Mouse (Mus musculus) retina, postnatal 7 days (tissue): ENCODE results near the gene Gm11541.

Source experiments
- DNase-seq: peaks from one replicate; pipeline ENCODE4 v3.0.0-alpha.2; 2012; ENCODE audit warnings: low read depth, low spot score

Gm11541 gene

DNA sequence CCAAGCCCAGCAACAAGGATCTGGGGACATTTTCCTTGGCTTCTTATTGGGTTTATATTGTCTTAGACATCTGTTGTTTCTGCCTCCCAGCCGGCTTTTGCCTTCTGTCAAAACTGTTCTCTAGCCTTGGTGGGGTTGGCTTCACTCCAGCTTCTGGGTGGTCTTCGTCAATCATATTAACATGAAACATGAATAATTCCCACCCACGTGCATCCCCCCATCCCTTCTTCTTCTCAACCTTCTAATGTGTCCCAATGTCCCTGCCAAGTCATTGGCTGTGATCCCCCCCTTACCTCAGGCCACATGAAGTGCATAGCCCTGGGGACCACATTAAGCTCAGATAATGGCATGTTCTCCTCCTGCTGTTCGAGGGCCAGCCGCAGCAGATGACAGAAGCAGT is at the start of gene Gm11541:
TSS of gene Gm11541 (minus strand) at position 28 of the 400 bp plus-strand sequence.
- DNase-seq, result no peak

DNA sequence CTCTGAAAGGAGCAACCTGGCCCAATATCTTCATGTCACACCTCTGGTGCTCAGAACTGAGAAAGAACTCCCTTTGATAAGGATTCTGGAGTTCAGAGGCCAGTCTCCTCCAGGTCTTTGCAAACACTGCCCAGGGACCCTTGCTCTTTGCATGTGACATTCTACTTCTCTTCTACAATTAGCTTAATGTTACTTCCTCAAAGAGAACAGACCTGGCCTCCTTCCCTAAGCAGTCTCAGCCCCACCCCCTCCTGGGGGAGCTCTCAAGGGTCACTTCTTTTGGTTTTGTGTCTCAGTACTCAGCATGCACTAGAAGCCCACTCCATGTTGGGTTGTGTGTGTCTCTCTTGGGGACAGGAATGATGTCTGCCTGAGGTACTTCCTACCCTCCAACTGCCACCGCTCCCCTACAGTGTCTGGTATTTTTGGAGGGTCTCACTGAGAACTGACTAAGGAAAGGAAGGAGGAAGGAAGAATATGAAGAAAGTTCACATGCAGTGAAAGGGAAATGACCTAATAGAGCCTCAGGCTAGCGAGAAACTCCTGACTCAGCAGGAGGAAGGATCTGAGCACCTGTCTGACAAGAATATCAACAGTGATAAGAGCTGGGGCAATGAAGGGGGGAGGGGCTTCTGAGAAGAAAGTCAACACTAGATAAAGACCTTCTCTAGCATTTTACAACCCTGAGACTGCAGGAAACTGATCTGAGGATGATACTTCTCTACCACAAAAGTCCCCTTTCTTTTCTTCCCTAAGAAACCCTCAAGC is 48.8 kb upstream of the Gm11541 start:
- no peak for DNase-seq

DNA sequence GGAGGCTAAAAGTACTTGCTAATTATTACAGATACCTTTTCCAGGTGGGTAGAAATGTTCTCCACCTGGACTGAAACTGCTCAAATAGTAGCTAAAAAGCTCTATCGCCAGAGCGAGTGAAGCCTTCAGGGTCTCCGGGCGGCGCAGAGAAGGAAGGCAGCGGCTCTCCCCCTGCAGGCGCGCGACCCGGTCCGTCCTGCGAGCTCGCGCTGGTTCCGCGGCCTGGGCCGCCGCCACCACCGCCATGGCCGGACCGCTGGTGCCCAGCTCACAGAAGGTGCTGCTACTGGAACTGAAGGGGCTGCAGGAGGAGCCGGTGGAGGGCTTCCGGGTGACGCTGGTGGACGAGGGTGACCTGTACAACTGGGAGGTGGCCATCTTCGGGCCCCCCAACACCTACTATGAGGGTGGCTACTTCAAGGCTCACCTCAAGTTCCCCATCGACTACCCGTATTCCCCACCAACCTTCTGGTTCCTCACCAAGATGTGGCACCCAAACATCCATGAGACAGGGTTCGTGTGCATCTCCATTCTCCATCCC is 37.5 kb upstream of the Gm11541 start, which contains the start of gene Cdc34b:
TSS of gene Cdc34b (plus strand) at position 51 of the 541 bp plus-strand sequence.
- no peak for DNase-seq

DNA sequence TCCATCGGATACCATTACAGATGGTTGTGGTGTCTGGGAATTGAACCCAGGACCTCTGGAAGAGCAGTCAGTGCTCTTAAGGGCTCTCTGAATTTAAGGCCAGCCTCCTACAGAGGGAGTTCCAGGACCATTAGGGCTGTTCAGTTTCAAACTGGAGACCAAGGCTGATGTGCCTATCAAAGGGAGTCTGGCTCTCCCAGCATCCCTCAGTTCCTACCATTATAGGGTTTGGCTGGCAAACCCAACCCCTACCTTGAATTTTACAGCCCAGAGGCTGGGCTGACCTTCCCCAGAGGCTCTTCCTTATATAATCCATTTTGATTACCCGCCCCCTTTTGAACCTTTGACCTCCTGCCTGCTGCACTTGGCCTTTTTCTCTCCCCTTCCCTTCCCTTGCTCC is 31.4 kb upstream of the Gm11541 start:
- no peak for DNase-seq

DNA sequence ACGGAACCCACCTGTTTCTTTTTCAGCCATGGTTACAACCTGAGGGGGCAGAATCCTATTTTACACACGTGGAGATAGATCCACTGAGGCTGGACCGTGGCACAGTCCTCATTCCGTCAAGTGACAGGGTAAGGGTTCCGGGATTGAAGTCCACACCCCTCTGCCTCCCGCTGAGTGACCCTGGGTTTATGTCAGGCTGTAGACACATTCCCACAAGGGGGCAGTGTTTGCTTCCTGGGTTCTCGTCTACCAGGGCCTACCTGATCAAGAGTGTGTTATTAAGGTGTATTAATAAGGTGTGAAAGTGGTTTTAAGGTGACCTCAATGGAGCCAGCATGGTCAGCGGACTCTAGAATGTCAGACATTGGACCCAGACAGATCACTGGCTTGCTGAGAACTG is 28.5 kb upstream of the Gm11541 start:
- no peak for DNase-seq

- no peak for DNase-seq
Observed at GRCm38 (mm10) chr11:94731229-94731628, 26.9 kb upstream of the Gm11541 start.

- peak; percentile 74 for DNase-seq
Observed at GRCm38 (mm10) chr11:94730261-94730660, 26.0 kb upstream of the Gm11541 start.

DNA sequence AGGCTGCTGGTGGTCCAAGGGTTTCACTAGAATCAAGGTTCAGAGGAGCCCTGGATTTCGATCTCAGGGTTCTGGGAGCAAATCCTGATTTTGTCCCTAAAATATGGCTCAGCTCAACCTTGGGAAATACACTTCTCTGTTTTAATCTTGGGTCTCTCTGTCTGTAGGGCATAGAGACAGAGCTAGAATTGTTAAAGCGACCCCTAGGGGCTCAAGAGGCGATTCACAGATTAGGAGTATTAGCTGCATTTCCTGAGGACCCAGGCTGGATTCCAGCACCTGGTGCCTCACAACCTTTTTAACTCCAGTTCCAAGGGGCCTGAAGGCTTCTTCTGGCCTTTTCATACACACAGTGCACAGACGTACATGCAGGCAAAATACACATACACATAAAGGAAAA is 25.3 kb upstream of the Gm11541 start:
- DNase-seq, result no peak

DNA sequence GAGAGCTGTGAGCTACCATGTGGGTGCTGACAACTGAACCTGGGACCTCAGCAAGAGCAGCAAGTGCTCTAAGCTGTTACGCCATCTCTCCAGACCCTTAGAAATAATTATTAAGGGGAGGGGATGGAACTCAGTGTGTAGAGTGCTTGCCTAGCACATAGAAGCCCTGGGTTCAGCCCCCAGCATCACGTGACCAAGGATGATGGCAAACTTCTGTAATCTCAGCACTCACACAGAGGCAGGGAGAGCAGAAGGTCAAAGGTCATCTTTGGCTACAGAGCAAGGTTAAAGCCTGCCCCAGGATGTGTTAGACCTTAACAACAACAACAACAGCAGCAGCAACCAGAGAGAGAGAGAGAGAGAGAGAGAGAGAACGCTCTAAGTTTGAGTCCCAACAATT is 24.2 kb upstream of the Gm11541 start:
- DNase-seq, result no peak

DNA sequence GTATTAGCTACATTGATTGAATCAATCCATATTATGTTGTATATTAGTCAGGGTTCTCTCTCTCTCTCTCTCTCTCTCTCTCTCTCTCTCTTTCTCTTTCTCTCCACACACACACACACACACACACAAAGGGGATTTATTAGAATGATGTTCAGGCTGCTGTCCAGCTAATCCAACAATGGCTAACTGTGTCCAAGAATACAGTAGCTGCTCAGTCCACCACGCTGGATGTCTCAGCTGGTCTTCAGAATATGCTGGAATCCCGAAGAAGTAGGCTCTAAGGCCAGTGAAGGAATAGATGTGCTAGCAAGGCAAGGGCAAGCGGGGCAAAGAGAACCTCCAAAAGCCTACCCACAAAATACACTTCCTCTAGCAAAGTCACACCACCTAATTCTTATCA is 23.0 kb upstream of the Gm11541 start:
- no peak for DNase-seq

GRCm38 (mm10) chr11:94719216-94719615 is 14.9 kb upstream of the Gm11541 start:
- no peak for DNase-seq

- DNase-seq, result no peak
Observed at GRCm38 (mm10) chr11:94718113-94718909, 14.0 kb upstream of the Gm11541 start.

GRCm38 (mm10) chr11:94717239-94717638 is 12.9 kb upstream of the Gm11541 start:
- DNase-seq, result no peak

DNA sequence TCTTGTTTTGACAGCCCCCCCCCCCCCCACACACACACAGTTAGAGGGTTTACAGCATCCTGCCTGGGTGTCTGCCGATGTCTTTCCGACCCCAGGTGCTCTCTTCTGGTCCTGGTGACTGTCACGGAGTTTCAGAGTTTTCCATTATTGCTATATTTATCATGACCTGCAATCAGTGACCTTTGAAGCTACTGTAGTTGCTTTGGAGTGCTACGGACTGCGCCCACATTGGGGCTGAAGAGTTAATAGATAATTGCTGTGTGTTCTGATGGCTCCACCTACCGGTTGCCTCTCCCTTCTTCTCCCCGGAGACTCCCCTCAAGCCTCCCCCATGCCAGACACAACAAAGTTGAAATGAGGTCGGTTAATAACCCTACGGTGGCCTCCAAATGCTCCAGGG is 12.5 kb upstream of the Gm11541 start:
- peak; percentile 68 for DNase-seq

GRCm38 (mm10) chr11:94715622-94716021 is 11.3 kb upstream of the Gm11541 start:
- DNase-seq, result no peak

- DNase-seq, result no peak
Observed at GRCm38 (mm10) chr11:94713246-94713860, 9.1 kb upstream of the Gm11541 start.

DNA sequence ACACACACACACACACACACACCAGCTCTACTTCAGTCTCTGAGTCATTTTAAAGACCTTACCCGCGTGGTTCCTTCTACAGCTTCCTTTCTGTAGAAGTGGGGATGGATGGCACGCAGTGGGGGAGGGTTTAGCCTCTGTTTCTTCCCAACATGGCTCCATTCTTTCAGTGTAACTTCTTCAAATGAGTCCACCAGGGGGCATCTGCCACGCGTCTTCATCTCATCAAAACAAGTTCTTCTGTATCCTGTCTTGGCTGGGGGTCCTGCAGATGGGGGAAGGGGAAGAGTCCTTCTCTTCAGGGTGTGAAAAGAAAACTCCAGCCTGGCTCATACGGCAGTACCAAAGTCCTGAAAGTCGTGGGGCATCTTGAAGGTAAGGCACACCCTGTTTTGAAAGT is 279 bp downstream of the Gm11541 start:
- no peak for DNase-seq

GRCm38 (mm10) chr11:94702216-94702610 is 2.1 kb downstream of the Gm11541 start:
- no peak for DNase-seq

GRCm38 (mm10) chr11:94701401-94702215 is 2.7 kb downstream of the Gm11541 start:
- no peak for DNase-seq

DNA sequence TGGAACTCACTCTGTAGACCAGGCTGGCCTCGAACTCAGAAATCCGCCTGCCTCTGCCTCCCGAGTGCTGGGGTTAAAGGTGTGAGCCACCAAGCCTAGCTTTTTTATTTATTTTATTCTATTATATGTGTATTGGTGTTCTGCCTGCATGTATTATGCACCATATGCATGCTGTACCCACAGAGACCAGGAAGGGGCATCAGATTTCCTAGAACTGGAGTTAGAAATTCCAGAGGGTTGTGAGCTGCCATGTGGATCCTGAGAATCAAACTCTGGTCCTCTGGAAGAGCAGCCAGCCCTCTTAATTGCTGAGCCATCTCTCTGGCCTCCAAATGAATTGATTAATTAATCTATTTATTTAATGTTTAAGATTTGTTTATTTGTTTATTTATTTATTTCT is 4.9 kb downstream of the Gm11541 start:
- no peak for DNase-seq
